Mouse (Mus musculus): ENCODE results near the gene Zfp385b. TPM values are rescaled to one million over a fixed set of nuclear protein-coding genes. Genes with fewer than 3 reads are reported as not detected.

The Zfp385b gene
- total and polyA plus RNA-seq, 3 experiments: not detected

DNA sequence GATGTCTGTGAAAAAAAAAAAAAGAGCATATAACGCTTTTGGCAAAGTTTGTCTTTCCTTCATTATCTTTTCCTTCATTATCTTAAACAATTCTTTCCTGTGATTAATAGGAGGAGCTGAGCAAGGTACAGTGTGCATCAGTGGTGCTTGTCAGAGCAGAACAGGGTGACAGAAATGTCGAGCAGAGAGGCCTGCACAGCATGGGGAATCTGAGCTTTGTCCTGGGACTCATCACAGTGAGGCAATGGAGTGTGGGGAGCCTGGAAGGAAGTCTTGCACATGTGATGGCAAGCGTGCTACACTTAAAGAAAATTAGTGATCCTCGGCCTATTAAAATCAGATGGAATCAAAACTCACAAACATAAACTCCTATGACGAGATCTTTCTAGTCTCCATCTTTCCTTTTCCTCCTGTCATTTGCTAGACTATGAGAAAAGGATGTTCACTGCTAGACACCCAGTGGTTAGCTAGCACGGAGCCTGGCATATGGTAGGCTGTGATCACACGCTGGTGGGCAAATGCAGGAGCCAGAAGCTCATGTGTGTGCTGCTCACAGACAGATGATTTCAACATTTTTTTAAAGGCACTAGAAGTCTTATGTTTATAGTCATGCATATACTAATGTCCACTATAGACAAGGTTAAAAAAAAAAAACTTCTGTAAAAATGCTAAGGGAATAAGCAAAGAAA is 209.0 kb downstream of the Zfp385b start:
- H3K4me1 ChIP-seq (ENCODE audit: control insufficient read depth in 1 of 2, insufficient read depth in 2 of 2): no peaks in the 10 kb centered on the region
- H3K4me2 ChIP-seq (ENCODE audit: insufficient read depth, low read depth, poor library complexity, severe bottlenecking): no peak overlapping the region
- no peaks in the 10 kb centered on the region for H3K27me3 ChIP-seq (replicated peaks)
- H3K79me2 ChIP-seq (replicated peaks; ENCODE audit: control insufficient read depth, extremely low read depth, insufficient read depth, poor library complexity, severe bottlenecking): no peaks in the 10 kb centered on the region
- TF ChIP-seq TCF12 (IDR thresholded peaks at IDR 0.05; ENCODE audit: low read depth, low read length): no peak
- no peak for TF ChIP-seq NRF1 (IDR thresholded peaks at IDR 0.05; ENCODE audit: low read depth, low read length)
- no peak for TF ChIP-seq JUND (conservative IDR thresholded peaks at IDR 0.05; ENCODE audit: low read depth, low read length)
- TF ChIP-seq PAX5 (IDR thresholded peaks at IDR 0.05; ENCODE audit: low read length): no peak
- TF ChIP-seq KAT2A (IDR thresholded peaks at IDR 0.05; ENCODE audit: insufficient replicate concordance, low read length): no peak
- no peak for TF ChIP-seq ZC3H11A (IDR thresholded peaks at IDR 0.05; ENCODE audit: low read depth, low read length)
- TF ChIP-seq SIN3A (IDR thresholded peaks at IDR 0.05; ENCODE audit: low read length): no peak
- TF ChIP-seq IRF4 (IDR thresholded peaks at IDR 0.05; ENCODE audit: low read depth, low read length): no peak
- TF ChIP-seq POLR2AphosphoS2 (IDR thresholded peaks at IDR 0.05; ENCODE audit: low read depth, low read length): no peak
- TF ChIP-seq CHD2 (IDR thresholded peaks at IDR 0.05; ENCODE audit: low read length): no peak
- no peak for TF ChIP-seq EP300 (IDR thresholded peaks at IDR 0.05; ENCODE audit: low read length)
- peaks cover 69% of the 10 kb centered on the region for H3K9me3 ChIP-seq (replicated peaks; ENCODE audit: low read length)
- H3K36me3 ChIP-seq (replicated peaks in 1 of 2; ENCODE audit: control insufficient read depth in 1 of 2, insufficient read depth in 1 of 2, low read length in 1 of 2): no peaks in the 10 kb centered on the region
- no peak overlapping the region for H3K9ac ChIP-seq (ENCODE audit: insufficient read depth, low read depth)
- no peak overlapping the region for H3K4me3 ChIP-seq (replicated peaks in 1 of 3; ENCODE audit: low read depth in 2 of 3, low read length in 2 of 3, poor library complexity in 1 of 3)
- dilution Hi-C loops (cut with MboI; ENCODE audit: extremely low pct_ligation_motif_present, extremely low pct_unique_long_range_greater_than_20kb, low sequenced_read_pairs): no loop called here
- in situ Hi-C loops (cut with MboI; ENCODE audit: low pct_ligation_motif_present, low pct_unique_long_range_greater_than_20kb, low sequenced_read_pairs): no loop called here
- H3K27ac ChIP-seq (ENCODE audit: insufficient read depth, low read depth): no peak overlapping the region
- no peak for DNase-seq (ENCODE audit: extremely low read depth)

DNA sequence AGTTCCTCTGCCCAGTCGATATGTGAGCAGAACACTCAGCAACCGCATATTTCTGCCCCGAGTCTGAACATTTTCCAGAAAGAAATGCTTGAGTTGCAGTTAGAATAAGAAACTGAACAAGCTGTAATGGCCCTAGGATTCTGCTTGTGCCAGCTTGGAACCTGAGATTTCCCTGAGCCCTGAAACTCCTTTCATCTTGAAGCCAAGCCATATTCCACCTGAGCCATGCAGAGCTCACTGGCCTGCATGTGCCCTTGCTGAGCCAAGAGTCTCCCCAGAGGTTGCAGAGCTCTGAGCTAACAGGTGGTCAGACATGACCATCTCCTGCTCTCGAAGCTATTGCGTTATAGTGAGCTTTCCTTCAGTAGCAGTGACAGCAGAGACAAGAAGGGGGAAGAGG is 210.0 kb downstream of the Zfp385b start:
- H3K9ac ChIP-seq (ENCODE audit: insufficient read depth, low read depth): no peak overlapping the region
- H3K27me3 ChIP-seq (replicated peaks): no peaks in the 10 kb centered on the region
- no peaks in the 10 kb centered on the region for H3K4me1 ChIP-seq (ENCODE audit: control insufficient read depth in 1 of 2, insufficient read depth in 2 of 2)
- H3K27ac ChIP-seq (ENCODE audit: insufficient read depth, low read depth): no peak overlapping the region
- no peaks in the 10 kb centered on the region for H3K36me3 ChIP-seq (replicated peaks in 1 of 2; ENCODE audit: control insufficient read depth in 1 of 2, insufficient read depth in 1 of 2, low read length in 1 of 2)
- H3K4me3 ChIP-seq (replicated peaks in 1 of 3; ENCODE audit: low read depth in 2 of 3, low read length in 2 of 3, poor library complexity in 1 of 3): no peak overlapping the region
- H3K79me2 ChIP-seq (replicated peaks; ENCODE audit: control insufficient read depth, extremely low read depth, insufficient read depth, poor library complexity, severe bottlenecking): no peaks in the 10 kb centered on the region
- TF ChIP-seq ELF1 (IDR thresholded peaks at IDR 0.05; ENCODE audit: low read depth, low read length) (no peak), TBP (conservative IDR thresholded peaks at IDR 0.05; ENCODE audit: low read depth, low read length) (no peak), ZKSCAN1 (IDR thresholded peaks at IDR 0.05; ENCODE audit: borderline replicate concordance, low read depth, low read length) (no peak), POLR2AphosphoS2 (IDR thresholded peaks at IDR 0.05; ENCODE audit: low read depth, low read length) (no peak), NRF1 (IDR thresholded peaks at IDR 0.05; ENCODE audit: low read depth, low read length) (no peak), MAZ (IDR thresholded peaks at IDR 0.05; ENCODE audit: low read depth, low read length) (no peak), BHLHE40 (IDR thresholded peaks at IDR 0.05; ENCODE audit: low read depth, low read length) (no peak), MEF2A (IDR thresholded peaks at IDR 0.05; ENCODE audit: borderline replicate concordance, low read depth, low read length) (no peak), CTCF (conservative IDR thresholded peaks at IDR 0.05 in 1 of 2, IDR thresholded peaks at IDR 0.05 in 1 of 2; ENCODE audit: low read depth in 2 of 2, low read length in 2 of 2) (no peak)
- dilution Hi-C loops (cut with MboI; ENCODE audit: extremely low pct_ligation_motif_present, extremely low pct_unique_long_range_greater_than_20kb, low sequenced_read_pairs) (no loop called here), in situ Hi-C loops (cut with MboI; ENCODE audit: low pct_ligation_motif_present, low pct_unique_long_range_greater_than_20kb, low sequenced_read_pairs) (no loop called here)
- H3K9me3 ChIP-seq (replicated peaks; ENCODE audit: low read length): peaks cover 62% of the 10 kb centered on the region
- no peak for DNase-seq (ENCODE audit: extremely low read depth)
- no peak overlapping the region for H3K4me2 ChIP-seq (ENCODE audit: insufficient read depth, low read depth, poor library complexity, severe bottlenecking)

Data from CH12.LX (cell line).